Mouse (Mus musculus) lung, embryonic 16.5 days (tissue): Measurements from ENCODE around the gene Lmf1. TPM values are rescaled to one million over a fixed set of nuclear protein-coding genes. Genes with fewer than 3 reads are reported as not detected.

Source experiments
- ATAC-seq: fragments of 200-750 bp; cut with Nextera tagmentation; 2 replicates; pipeline ENCODE4 v1.8.0; 2017; ENCODE audit warnings: low read depth, mild to moderate bottlenecking, moderate library complexity
- H3K27ac ChIP-seq: fragments of 300-500 bp; sonication (generic); 2 replicates; pipeline ENCODE4 v1.5.1; 2014; ENCODE audit warnings: mild to moderate bottlenecking, control low read depth, low read length
- H3K27me3 ChIP-seq: fragments of 300-500 bp; sonication (generic); 2 replicates; pipeline ENCODE4 v1.6.1; 2014; ENCODE audit warnings: low read depth, low read length, mixed read lengths; ENCODE audit not compliant: control insufficient read depth, insufficient read depth
- H3K36me3 ChIP-seq: fragments of 300-500 bp; sonication (generic); 2 replicates; pipeline ENCODE4 v1.6.1; 2014; ENCODE audit warnings: low read length; ENCODE audit not compliant: control insufficient read depth, insufficient read depth
- H3K4me1 ChIP-seq: fragments of 300-500 bp; sonication (generic); replicated peaks from 2 replicates; pipeline ENCODE4 v1.6.1; 2014; ENCODE audit warnings: low read length, mixed read lengths; ENCODE audit not compliant: control insufficient read depth, insufficient read depth
- H3K4me2 ChIP-seq: fragments of 300-500 bp; sonication (generic); 2 replicates; pipeline ENCODE4 v1.6.1; 2014; ENCODE audit warnings: low read depth, low read length, control low read depth
- H3K4me3 ChIP-seq: fragments of 300-500 bp; sonication (generic); 2 replicates; pipeline ENCODE4 v1.5.1; 2014; ENCODE audit warnings: mild to moderate bottlenecking, low read length, control low read depth
- H3K9ac ChIP-seq: fragments of 300-500 bp; sonication (generic); 2 replicates; pipeline ENCODE4 v1.6.1; 2014; ENCODE audit warnings: low read length, control low read depth
- H3K9me3 ChIP-seq: fragments of 300-500 bp; sonication (generic); 2 replicates; pipeline ENCODE4 v1.6.1; 2016; ENCODE audit warnings: low read length; ENCODE audit not compliant: control insufficient read depth
- WGBS: fragments of 180-500 bp; shearing (Covaris S2); extraction: QIAGEN DNeasy Blood & Tissue Kit; methylation state at CpG from one replicate; pipeline ENCODE4 v1.1.7; 2014; 5-methylcytosine and 5-hydroxymethylcytosine counted together
- polyA plus RNA-seq: library from polyadenylated mRNA; unstranded; fragments of >200 nt; fragmentation: Nextera tagmentation; extraction: Ambion mirVana; gene quantifications from 2 replicates; pipeline ENCODE4 v1.2.1, GENCODE M21; 2015

The Lmf1 gene
- 26.9 TPM in 2 replicates for polyA plus RNA-seq

DNA sequence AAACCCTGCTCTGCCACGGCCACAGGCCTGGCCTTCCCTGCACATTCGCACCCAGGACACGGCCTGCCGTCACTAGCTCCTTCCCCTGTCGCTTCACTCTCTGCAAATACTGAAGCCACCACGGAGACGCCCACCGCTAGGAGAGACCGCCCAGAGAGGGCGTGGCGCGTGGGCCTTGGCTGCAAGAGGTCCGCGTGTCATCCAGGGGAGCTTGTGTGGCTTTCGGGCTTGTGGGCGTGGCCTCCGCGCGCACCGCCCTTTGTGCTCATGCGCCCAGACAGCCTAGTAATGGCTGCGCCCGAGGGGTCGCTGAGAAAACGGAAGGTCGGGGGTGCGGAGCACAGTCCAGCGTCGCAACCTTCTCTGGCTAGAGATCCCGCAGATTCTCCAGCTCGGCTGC is at the start of gene Lmf1:
TSS of gene Lmf1 (plus strand) at position 166 of the 400 bp plus-strand sequence.
- H3K27ac ChIP-seq = peak within 1 kb of the TSS; percentile 53
- WGBS = 1% methylated on average over 31 of the region's 31 CpGs
- no peaks in the 10 kb centered on the region for H3K36me3 ChIP-seq
- no peaks in the 10 kb centered on the region for H3K27me3 ChIP-seq
- H3K4me2 ChIP-seq = peak within 1 kb of the TSS; percentile 96
- H3K9me3 ChIP-seq = no peaks in the 10 kb centered on the region
- H3K9ac ChIP-seq = peak within 1 kb of the TSS; percentile 78
- peak; percentile 98 for ATAC-seq
- H3K4me3 ChIP-seq = peak within 1 kb of the TSS; percentile 71
- peaks cover 15% of the 10 kb centered on the region for H3K4me1 ChIP-seq

DNA sequence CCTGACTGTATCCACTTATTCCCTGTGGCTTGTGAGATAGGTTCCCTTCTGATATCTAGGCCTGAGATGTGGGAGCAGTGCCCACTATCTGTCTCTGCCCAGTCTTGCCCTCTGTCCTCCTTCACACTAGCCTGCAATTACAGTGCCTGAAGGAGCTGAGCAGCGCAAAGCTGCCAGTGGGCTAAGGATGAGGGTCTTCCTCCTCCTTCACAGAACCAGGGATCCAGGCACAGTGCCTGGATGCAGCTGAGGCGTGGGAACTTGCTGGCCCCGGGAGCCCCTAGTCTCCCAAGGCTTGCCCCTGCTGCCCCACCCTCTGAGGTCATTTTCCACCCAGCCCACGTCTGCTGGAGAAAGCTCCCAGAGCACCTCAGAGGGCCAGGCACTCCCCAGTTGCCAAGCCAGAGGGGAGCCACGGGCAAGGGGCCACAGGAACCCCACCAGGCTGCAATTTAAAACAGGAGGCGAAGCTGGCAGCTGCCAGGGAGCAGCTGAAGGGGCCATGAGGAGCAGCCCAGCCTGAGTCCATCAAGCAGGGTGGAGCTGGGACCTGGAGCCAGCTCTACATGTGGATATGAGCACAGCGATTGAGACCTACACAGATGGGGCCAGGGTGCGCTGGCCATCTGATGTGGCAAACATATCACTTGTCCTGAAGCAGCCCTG is 48.4 kb upstream of the Lmf1 start:
- Histone ChIP-seq H3K4me1 (no peaks in the 10 kb centered on the region), H3K9me3 (no peaks in the 10 kb centered on the region), H3K9ac (no peak overlapping the region), H3K4me3 (no peak overlapping the region), H3K27ac (no peak overlapping the region), H3K36me3 (no peaks in the 10 kb centered on the region), H3K27me3 (no peaks in the 10 kb centered on the region), H3K4me2 (no peak overlapping the region)
- no peak for ATAC-seq
- WGBS = 56% methylated on average over 8 of the region's 8 CpGs

DNA sequence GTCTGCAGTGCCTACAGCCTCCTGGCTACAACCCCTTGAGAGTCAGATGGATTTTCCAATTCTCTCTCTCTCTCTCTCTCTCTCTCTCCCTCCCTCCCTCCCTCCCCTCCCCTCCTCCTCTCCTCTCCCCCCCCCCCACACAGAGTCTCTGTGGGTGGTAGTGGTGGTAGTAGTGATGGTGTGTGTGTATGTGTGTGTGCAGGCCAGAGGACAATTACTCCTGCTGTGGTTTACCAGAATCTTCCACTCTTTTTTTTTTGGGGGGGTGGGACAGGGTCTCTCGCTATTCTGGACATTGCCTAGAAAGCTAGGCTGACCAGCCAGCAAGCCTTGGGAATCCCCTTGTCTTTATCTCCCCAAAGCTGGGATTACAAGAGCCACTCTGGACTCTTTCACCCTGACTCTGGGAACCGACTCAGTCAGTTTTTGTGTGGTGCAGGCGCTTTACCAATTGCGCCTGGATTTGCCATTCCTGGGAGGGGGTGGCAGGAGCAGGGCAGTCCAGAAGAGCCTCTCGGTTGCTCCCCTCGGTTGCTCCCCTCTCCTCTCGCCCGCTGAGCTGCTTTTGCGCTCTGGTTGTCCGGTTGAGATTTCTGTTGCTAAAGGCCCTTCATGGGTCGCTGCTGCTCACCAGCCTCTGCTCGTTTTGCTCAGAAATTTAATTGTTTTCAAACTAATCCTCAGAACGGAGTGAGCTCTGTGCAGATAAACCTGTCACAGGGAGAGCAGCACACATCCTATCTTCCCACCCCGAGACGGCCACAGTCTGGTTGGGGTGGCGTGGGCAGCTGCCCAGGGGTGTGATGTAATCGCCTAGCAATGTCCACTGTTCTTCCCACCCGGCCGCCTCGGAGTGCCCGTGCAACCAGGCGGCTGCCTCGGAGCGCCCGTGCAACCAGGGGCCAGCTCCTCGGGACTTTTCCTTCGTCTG is 39.7 kb upstream of the Lmf1 start:
- H3K36me3 ChIP-seq = no peaks in the 10 kb centered on the region
- H3K9me3 ChIP-seq = no peaks in the 10 kb centered on the region
- no peak overlapping the region for H3K9ac ChIP-seq
- H3K4me2 ChIP-seq = peak overlapping the region; percentile 22; the same call in 1 of the 2 replicates
- 0 out of 2 replicates have a peak, but pooled peaks have one; percentile 52 for ATAC-seq
- H3K4me3 ChIP-seq = no peak overlapping the region
- no peaks in the 10 kb centered on the region for H3K27me3 ChIP-seq
- H3K27ac ChIP-seq = no peak overlapping the region
- no peaks in the 10 kb centered on the region for H3K4me1 ChIP-seq
- 19% methylated on average over 27 of the region's 27 CpGs for WGBS

DNA sequence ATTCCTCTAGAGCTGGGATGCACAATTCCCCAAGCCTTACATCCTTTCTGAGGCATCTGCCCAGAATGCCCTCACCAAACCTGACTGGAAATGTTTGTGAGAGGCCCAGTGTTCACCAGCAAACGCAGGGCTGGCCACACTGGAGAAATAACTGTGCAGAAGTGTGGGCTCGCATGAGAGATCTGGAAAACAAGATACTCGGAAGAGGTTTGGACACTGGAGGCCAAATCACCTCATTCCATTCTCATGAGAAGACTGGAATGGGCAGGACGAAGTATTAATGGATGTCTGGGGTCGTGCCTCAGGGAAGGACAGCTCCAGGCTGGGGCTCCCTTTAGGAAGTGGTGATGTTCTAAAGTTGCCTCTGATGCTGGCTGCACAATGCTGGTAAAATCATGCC is 38.2 kb upstream of the Lmf1 start:
- Histone ChIP-seq H3K4me1 (no peaks in the 10 kb centered on the region), H3K4me3 (no peak overlapping the region), H3K9me3 (no peaks in the 10 kb centered on the region), H3K27me3 (no peaks in the 10 kb centered on the region), H3K4me2 (no peak overlapping the region), H3K36me3 (no peaks in the 10 kb centered on the region), H3K27ac (no peak overlapping the region), H3K9ac (no peak overlapping the region)
- ATAC-seq = no peak
- WGBS = 60% methylated on average over 5 of the region's 5 CpGs

DNA sequence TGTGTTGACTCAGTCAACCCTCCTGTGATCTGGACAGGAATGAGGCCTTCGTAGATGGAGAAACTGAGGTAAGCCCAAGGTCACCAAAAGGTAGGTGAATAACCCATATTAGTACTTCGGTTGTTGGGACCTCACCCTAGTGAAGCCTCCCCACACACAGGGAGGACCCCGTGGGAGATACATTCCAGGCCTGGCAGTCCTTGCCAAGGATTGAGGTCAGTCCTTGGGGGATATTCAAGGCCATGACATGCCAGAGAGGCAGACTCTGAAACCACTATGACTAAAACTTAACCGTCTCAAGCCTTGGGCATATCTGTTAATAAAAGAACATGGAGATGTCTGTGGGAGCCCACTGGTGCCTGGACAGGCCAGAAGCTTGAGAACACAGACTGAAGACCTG is 37.1 kb upstream of the Lmf1 start:
- Histone ChIP-seq H3K36me3 (no peaks in the 10 kb centered on the region), H3K4me3 (no peak overlapping the region), H3K27me3 (no peaks in the 10 kb centered on the region), H3K27ac (no peak overlapping the region), H3K9me3 (no peaks in the 10 kb centered on the region), H3K4me2 (no peak overlapping the region), H3K9ac (no peak overlapping the region), H3K4me1 (no peaks in the 10 kb centered on the region)
- 70% methylated on average over 4 of the region's 4 CpGs for WGBS
- ATAC-seq = no peak

DNA sequence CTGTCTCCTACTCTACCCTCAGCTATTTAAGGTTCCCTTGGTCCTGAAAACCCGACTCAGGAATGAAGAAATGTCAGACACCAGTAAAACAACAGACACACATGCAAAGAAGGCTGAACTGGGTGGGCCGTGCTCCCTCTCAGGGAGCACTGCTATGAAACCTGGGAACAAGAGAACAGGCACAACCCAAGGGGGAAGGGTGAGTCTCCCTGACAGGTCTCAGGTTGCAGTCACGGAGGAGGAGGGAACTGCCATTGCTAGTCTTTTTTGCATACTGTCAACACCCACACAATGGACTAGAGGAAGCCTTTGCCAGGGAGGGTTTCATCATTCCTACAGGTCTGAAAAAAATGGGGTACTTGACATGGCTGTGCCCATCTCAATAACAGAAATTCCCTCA is 31.9 kb upstream of the Lmf1 start:
- Histone ChIP-seq H3K4me1 (no peaks in the 10 kb centered on the region), H3K27ac (no peak overlapping the region), H3K9ac (no peak overlapping the region), H3K4me2 (no peak overlapping the region), H3K9me3 (no peaks in the 10 kb centered on the region), H3K36me3 (no peaks in the 10 kb centered on the region), H3K4me3 (no peak overlapping the region), H3K27me3 (no peaks in the 10 kb centered on the region)
- no peak for ATAC-seq
- 24% methylated on average over 3 of the region's 3 CpGs for WGBS

DNA sequence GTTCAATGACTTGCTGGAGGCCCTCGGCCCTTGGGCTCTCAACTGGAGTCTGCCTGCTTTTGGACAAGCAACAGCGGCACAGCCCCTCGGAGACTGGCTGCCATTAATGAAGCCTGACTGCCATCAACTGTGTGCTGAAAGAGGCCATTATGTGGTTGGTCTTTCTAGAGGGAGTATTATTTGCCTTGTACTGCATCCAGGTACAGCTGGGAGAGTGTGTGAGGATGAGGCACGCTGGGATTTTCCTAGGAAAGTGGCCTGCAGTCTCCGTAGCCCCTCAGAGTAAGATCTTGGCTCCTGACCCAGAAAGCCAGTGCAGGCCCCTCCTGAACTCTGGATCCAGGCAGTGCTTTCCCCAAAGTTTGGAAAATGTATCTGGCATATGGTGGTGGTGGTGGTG is 28.9 kb upstream of the Lmf1 start:
- WGBS = 80% methylated on average over 5 of the region's 5 CpGs
- no peak for ATAC-seq
- Histone ChIP-seq H3K9me3 (no peaks in the 10 kb centered on the region), H3K4me1 (no peaks in the 10 kb centered on the region), H3K36me3 (no peaks in the 10 kb centered on the region), H3K9ac (no peak overlapping the region), H3K4me2 (no peak overlapping the region), H3K4me3 (no peak overlapping the region), H3K27me3 (no peaks in the 10 kb centered on the region), H3K27ac (no peak overlapping the region)

DNA sequence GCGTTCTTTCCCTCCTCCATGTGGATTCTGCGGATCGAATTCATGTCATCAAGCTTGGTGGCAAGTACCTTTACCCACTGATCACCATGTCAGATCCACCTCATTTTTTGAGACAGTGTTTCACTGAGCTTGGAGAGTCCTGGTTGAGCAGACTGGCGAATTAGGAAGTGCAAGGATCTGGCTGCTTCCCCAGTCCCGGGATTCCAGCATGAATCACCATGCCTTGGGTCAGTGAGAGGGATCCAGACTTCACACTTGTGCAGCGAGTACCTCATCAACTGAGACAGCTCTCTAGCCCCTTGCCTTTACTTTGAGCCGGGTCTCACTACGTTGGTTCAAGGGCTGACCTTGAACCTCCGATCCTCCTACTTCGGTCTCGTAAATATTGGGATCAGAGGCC is 27.6 kb upstream of the Lmf1 start:
- 78% methylated on average over 11 of the region's 11 CpGs for WGBS

DNA sequence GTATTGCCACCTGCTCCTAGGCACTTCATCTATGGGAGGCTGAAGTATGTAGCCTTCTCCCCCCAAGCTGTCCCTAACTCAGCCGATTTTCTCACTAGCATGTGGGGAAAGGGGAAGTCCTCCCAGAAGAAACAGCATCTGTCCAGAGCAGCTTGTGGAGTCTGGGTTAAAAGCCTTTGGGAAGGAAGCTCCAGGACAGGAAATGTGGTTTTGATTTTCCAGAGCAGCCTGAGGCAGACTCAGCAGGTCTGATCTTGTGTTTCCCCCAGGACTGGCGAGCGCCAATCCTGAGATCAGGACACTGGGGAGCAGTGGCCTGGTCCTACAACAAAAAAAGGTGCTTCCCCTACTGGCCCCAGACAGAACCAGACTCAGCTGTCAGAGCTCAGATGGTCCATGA is 23.7 kb upstream of the Lmf1 start:
- no peak overlapping the region for H3K4me3 ChIP-seq
- peaks cover 10% of the 10 kb centered on the region; the same call in 1 of the 2 replicates for H3K27me3 ChIP-seq
- 46% methylated on average over 3 of the region's 3 CpGs for WGBS
- ATAC-seq = no peak
- no peak overlapping the region for H3K27ac ChIP-seq
- H3K4me2 ChIP-seq = no peak overlapping the region
- no peaks in the 10 kb centered on the region for H3K9me3 ChIP-seq
- H3K36me3 ChIP-seq = no peaks in the 10 kb centered on the region
- H3K4me1 ChIP-seq = peaks cover 3% of the 10 kb centered on the region
- no peak overlapping the region for H3K9ac ChIP-seq

More for the DNA sequence above, 27.6 kb upstream of the Lmf1 start:
- Histone ChIP-seq H3K4me2 (no peak overlapping the region), H3K4me3 (no peak overlapping the region), H3K36me3 (no peaks in the 10 kb centered on the region), H3K9me3 (no peaks in the 10 kb centered on the region), H3K27ac (no peak overlapping the region), H3K4me1 (no peaks in the 10 kb centered on the region), H3K9ac (no peak overlapping the region), H3K27me3 (peaks cover 5% of the 10 kb centered on the region; the same call in 1 of the 2 replicates)
- no peak for ATAC-seq
